Mouse (Mus musculus): ENCODE results near the gene Bsn. TPM values are rescaled to one million over a fixed set of nuclear protein-coding genes. Genes with fewer than 3 reads are reported as not detected.

The Bsn gene
- 2.3 and 2.5 TPM in 2 replicates for polyA plus RNA-seq (2015; fragmentation: Nextera tagmentation; extraction: Ambion mirVana)

GRCm38 (mm10) chr9:108189787-108190679 lies at the start of gene Bsn:
Gene Bsn, minus strand, starts transcription at chr9:108190384.
- Histone ChIP-seq H3K27ac (no peak within 1 kb of the TSS), H3K9ac (no peak within 1 kb of the TSS), H3K4me1 (replicated peaks) (peaks cover 9% of the 10 kb centered on the region), H3K27me3 (peaks cover 77% of the 10 kb centered on the region), H3K9me3 (replicated peaks) (no peaks in the 10 kb centered on the region), H3K36me3 (no peaks in the 10 kb centered on the region), H3K4me2 (peak within 1 kb of the TSS; percentile 83), H3K4me3 (replicated peaks) (peak within 1 kb of the TSS; percentile 63)
- ATAC-seq (ENCODE audit: low read depth) (peak; percentile 43; the same call in 1 of the 2 replicates), DNase-seq (peak; percentile 38)
- WGBS (ENCODE audit: insufficient replicate concordance), result 2% methylated on average over 91 of the region's 91 CpGs

GRCm38 (mm10) chr9:108239951-108240350 lies 49.8 kb upstream of the Bsn start:
- H3K4me2 ChIP-seq, result no peak overlapping the region
- no peak overlapping the region for H3K9ac ChIP-seq
- H3K4me1 ChIP-seq (replicated peaks), result 0 out of 2 replicates have a peak, but pooled peaks cover 9% of the 10 kb centered on the region
- 70% methylated on average over 5 of the region's 5 CpGs for WGBS (ENCODE audit: insufficient replicate concordance)
- DNase-seq (no peak), ATAC-seq (ENCODE audit: low read depth) (no peak)
- no peaks in the 10 kb centered on the region for H3K27me3 ChIP-seq
- H3K9me3 ChIP-seq (replicated peaks), result no peaks in the 10 kb centered on the region
- no peaks in the 10 kb centered on the region for H3K36me3 ChIP-seq
- H3K27ac ChIP-seq, result no peak overlapping the region
- no peak overlapping the region for H3K4me3 ChIP-seq (replicated peaks)

- H3K4me3 ChIP-seq (replicated peaks), result no peak overlapping the region
- ATAC-seq (ENCODE audit: low read depth), result no peak
- H3K27me3 ChIP-seq, result no peaks in the 10 kb centered on the region
- no peak overlapping the region for H3K27ac ChIP-seq
- 0 out of 2 replicates have a peak, but pooled peaks cover 10% of the 10 kb centered on the region for H3K4me1 ChIP-seq (replicated peaks)
- no peak for DNase-seq
- H3K36me3 ChIP-seq, result no peaks in the 10 kb centered on the region
- 87% methylated on average over 3 of the region's 3 CpGs for WGBS (ENCODE audit: insufficient replicate concordance)
- H3K9me3 ChIP-seq (replicated peaks), result no peaks in the 10 kb centered on the region
- H3K4me2 ChIP-seq, result no peak overlapping the region
- no peak overlapping the region for H3K9ac ChIP-seq
Measured at GRCm38 (mm10) chr9:108238831-108239230, 48.6 kb upstream of the Bsn start.

- no peak overlapping the region for H3K4me3 ChIP-seq (replicated peaks)
- no peak for DNase-seq
- ATAC-seq (ENCODE audit: low read depth), result no peak
- H3K4me1 ChIP-seq (replicated peaks), result 0 out of 2 replicates have a peak, but pooled peaks cover 10% of the 10 kb centered on the region
- H3K36me3 ChIP-seq, result no peaks in the 10 kb centered on the region
- H3K27me3 ChIP-seq, result no peaks in the 10 kb centered on the region
- H3K9me3 ChIP-seq (replicated peaks), result no peaks in the 10 kb centered on the region
- WGBS (ENCODE audit: insufficient replicate concordance), result 75% methylated on average over 2 of the region's 2 CpGs
- no peak overlapping the region for H3K4me2 ChIP-seq
- H3K27ac ChIP-seq, result no peak overlapping the region
- H3K9ac ChIP-seq, result no peak overlapping the region
Measured at GRCm38 (mm10) chr9:108238402-108238801, 48.2 kb upstream of the Bsn start.

- no peak overlapping the region for H3K4me3 ChIP-seq (replicated peaks)
- DNase-seq, result peak; percentile 2
- no peaks in the 10 kb centered on the region for H3K27me3 ChIP-seq
- no peaks in the 10 kb centered on the region for H3K36me3 ChIP-seq
- H3K27ac ChIP-seq, result no peak overlapping the region
- no peak for ATAC-seq (ENCODE audit: low read depth)
- H3K9ac ChIP-seq, result no peak overlapping the region
- 0 out of 2 replicates have a peak, but pooled peaks cover 10% of the 10 kb centered on the region for H3K4me1 ChIP-seq (replicated peaks)
- H3K9me3 ChIP-seq (replicated peaks), result no peaks in the 10 kb centered on the region
- no peak overlapping the region for H3K4me2 ChIP-seq
- 67% methylated on average over 2 of the region's 2 CpGs for WGBS (ENCODE audit: insufficient replicate concordance)
Measured at GRCm38 (mm10) chr9:108234682-108235081, 44.5 kb upstream of the Bsn start.

GRCm38 (mm10) chr9:108232908-108233307 lies 42.7 kb upstream of the Bsn start:
- 75% methylated on average over 2 of the region's 2 CpGs for WGBS (ENCODE audit: insufficient replicate concordance)

GRCm38 (mm10) chr9:108227911-108228649 lies 37.9 kb upstream of the Bsn start:
- H3K27ac ChIP-seq, result no peak overlapping the region
- ATAC-seq (ENCODE audit: low read depth) (no peak), DNase-seq (no peak)
- no peak overlapping the region for H3K4me2 ChIP-seq
- H3K27me3 ChIP-seq, result no peaks in the 10 kb centered on the region
- WGBS (ENCODE audit: insufficient replicate concordance), result 57% methylated on average over 2 of the region's 2 CpGs
- H3K9ac ChIP-seq, result no peak overlapping the region
- H3K4me1 ChIP-seq (replicated peaks), result peaks cover 7% of the 10 kb centered on the region; the same call in 1 of the 2 replicates
- H3K9me3 ChIP-seq (replicated peaks), result no peaks in the 10 kb centered on the region
- no peak overlapping the region for H3K4me3 ChIP-seq (replicated peaks)
- no peaks in the 10 kb centered on the region for H3K36me3 ChIP-seq

More at GRCm38 (mm10) chr9:108232908-108233307, 42.7 kb upstream of the Bsn start:
- H3K27ac ChIP-seq, result no peak overlapping the region
- H3K27me3 ChIP-seq, result no peaks in the 10 kb centered on the region
- H3K9me3 ChIP-seq (replicated peaks), result no peaks in the 10 kb centered on the region
- H3K9ac ChIP-seq, result no peak overlapping the region
- DNase-seq (no peak), ATAC-seq (ENCODE audit: low read depth) (no peak)
- peaks cover 10% of the 10 kb centered on the region; the same call in 1 of the 2 replicates for H3K4me1 ChIP-seq (replicated peaks)
- no peak overlapping the region for H3K4me2 ChIP-seq
- no peak overlapping the region for H3K4me3 ChIP-seq (replicated peaks)
- no peaks in the 10 kb centered on the region for H3K36me3 ChIP-seq

- Histone ChIP-seq H3K4me1 (replicated peaks) (peaks cover 7% of the 10 kb centered on the region; the same call in 1 of the 2 replicates), H3K27ac (no peak overlapping the region), H3K4me3 (replicated peaks) (no peak overlapping the region), H3K27me3 (no peaks in the 10 kb centered on the region), H3K36me3 (no peaks in the 10 kb centered on the region), H3K4me2 (no peak overlapping the region), H3K9ac (no peak overlapping the region), H3K9me3 (replicated peaks) (no peaks in the 10 kb centered on the region)
- ATAC-seq (ENCODE audit: low read depth), result no peak
- WGBS (ENCODE audit: insufficient replicate concordance), result 76% methylated on average over 2 of the region's 2 CpGs
- no peak for DNase-seq
Measured at GRCm38 (mm10) chr9:108225166-108225565, 35.0 kb upstream of the Bsn start.

- no peaks in the 10 kb centered on the region for H3K36me3 ChIP-seq
- H3K9ac ChIP-seq, result no peak overlapping the region
- H3K4me1 ChIP-seq (replicated peaks), result peaks cover 7% of the 10 kb centered on the region; the same call in 1 of the 2 replicates
- H3K27me3 ChIP-seq, result no peaks in the 10 kb centered on the region
- no peak for ATAC-seq (ENCODE audit: low read depth)
- no peak overlapping the region for H3K4me3 ChIP-seq (replicated peaks)
- no peak overlapping the region for H3K4me2 ChIP-seq
- 81% methylated on average over 1 of the region's 1 CpGs for WGBS (ENCODE audit: insufficient replicate concordance)
- H3K9me3 ChIP-seq (replicated peaks), result no peaks in the 10 kb centered on the region
- DNase-seq, result no peak
- H3K27ac ChIP-seq, result no peak overlapping the region
Measured at GRCm38 (mm10) chr9:108223633-108224032, 33.4 kb upstream of the Bsn start.

- no peak for DNase-seq
- H3K4me3 ChIP-seq (replicated peaks), result no peak overlapping the region
Measured at GRCm38 (mm10) chr9:108221566-108221965, 31.4 kb upstream of the Bsn start.

GRCm38 (mm10) chr9:108220380-108220774 lies 30.2 kb upstream of the Bsn start:
- no peak overlapping the region for H3K27ac ChIP-seq
- no peaks in the 10 kb centered on the region for H3K9me3 ChIP-seq (replicated peaks)
- ATAC-seq (ENCODE audit: low read depth) (no peak), DNase-seq (no peak)
- WGBS (ENCODE audit: insufficient replicate concordance), result 78% methylated on average over 1 of the region's 1 CpGs
- 0 out of 2 replicates have a peak, but pooled peaks cover 4% of the 10 kb centered on the region for H3K4me1 ChIP-seq (replicated peaks)
- H3K9ac ChIP-seq, result no peak overlapping the region
- peaks cover 14% of the 10 kb centered on the region for H3K36me3 ChIP-seq
- no peaks in the 10 kb centered on the region for H3K27me3 ChIP-seq
- H3K4me3 ChIP-seq (replicated peaks), result no peak overlapping the region
- no peak overlapping the region for H3K4me2 ChIP-seq

More at GRCm38 (mm10) chr9:108221566-108221965, 31.4 kb upstream of the Bsn start:
- no peak for ATAC-seq (ENCODE audit: low read depth)
- no peak overlapping the region for H3K9ac ChIP-seq
- 0 out of 2 replicates have a peak, but pooled peaks cover 4% of the 10 kb centered on the region for H3K4me1 ChIP-seq (replicated peaks)
- no peak overlapping the region for H3K4me2 ChIP-seq
- no peaks in the 10 kb centered on the region for H3K9me3 ChIP-seq (replicated peaks)
- H3K27me3 ChIP-seq, result no peaks in the 10 kb centered on the region
- H3K36me3 ChIP-seq, result peaks cover 11% of the 10 kb centered on the region
- no peak overlapping the region for H3K27ac ChIP-seq
- WGBS (ENCODE audit: insufficient replicate concordance), result 75% methylated on average over 3 of the region's 3 CpGs

All from liver, embryonic 13.5 days (tissue).